Mouse (Mus musculus): ENCODE results near the gene Serf2. TPM values are rescaled to one million over a fixed set of nuclear protein-coding genes. Genes with fewer than 3 reads are reported as not detected.
"Not testable (repeated sequence)": the region's sequence is repeated elsewhere in the genome, so short reads cannot be mapped to it uniquely, and the experiment has no call there.

Serf2 gene
- total RNA-seq, 2 experiments from 2014 or later: 216 to 390 TPM

GRCm38 (mm10) chr2:121446506-121446905 is 2.5 kb upstream of the Serf2 start:
- ATAC-seq (ENCODE audit: poor library complexity, severe bottlenecking): no peak

GRCm38 (mm10) chr2:121447006-121447405 is 2.0 kb upstream of the Serf2 start:
- no peak for ATAC-seq (ENCODE audit: poor library complexity, severe bottlenecking)

- ATAC-seq (ENCODE audit: poor library complexity, severe bottlenecking): no peak
These were observed 859 bp upstream of the Serf2 start for GRCm38 (mm10) chr2:121448136-121448535.

GRCm38 (mm10) chr2:121449545-121450011 is 583 bp downstream of the Serf2 start:
- no peak for ATAC-seq (ENCODE audit: poor library complexity, severe bottlenecking)

- ATAC-seq (ENCODE audit: poor library complexity, severe bottlenecking): peak; percentile 48
These were observed 1.1 kb downstream of the Serf2 start for GRCm38 (mm10) chr2:121450093-121450492.

GRCm38 (mm10) chr2:121452361-121452760 is 3.4 kb downstream of the Serf2 start:
- ATAC-seq (ENCODE audit: poor library complexity, severe bottlenecking): no peak

- no peak for ATAC-seq (ENCODE audit: poor library complexity, severe bottlenecking)
These were observed 4.0 kb downstream of the Serf2 start, which contains the start of gene Hypk for GRCm38 (mm10) chr2:121452990-121453389. Hypk (plus strand) TSS chr2:121453290.

GRCm38 (mm10) chr2:121453917-121454316 is 4.9 kb downstream of the Serf2 start:
- no peak for ATAC-seq (ENCODE audit: poor library complexity, severe bottlenecking)

- no peak for ATAC-seq (ENCODE audit: poor library complexity, severe bottlenecking)
These were observed 6.5 kb downstream of the Serf2 start for GRCm38 (mm10) chr2:121455534-121455933.

- peak; percentile 97 for ATAC-seq (ENCODE audit: poor library complexity, severe bottlenecking)
These were observed 8.0 kb downstream of the Serf2 start, which contains the start of gene Serinc4 for GRCm38 (mm10) chr2:121456692-121457642. Serinc4 (minus strand) TSS chr2:121456781.

- ATAC-seq (ENCODE audit: poor library complexity, severe bottlenecking): no peak
These were observed 11.1 kb downstream of the Serf2 start for GRCm38 (mm10) chr2:121460071-121460470.

GRCm38 (mm10) chr2:121468982-121469381 is 20.0 kb downstream of the Serf2 start:
- ATAC-seq (ENCODE audit: poor library complexity, severe bottlenecking): peak; percentile 41

- ATAC-seq (ENCODE audit: poor library complexity, severe bottlenecking): 0 out of 2 replicates have a peak, but pooled peaks have one; percentile 31
These were observed 23.8 kb downstream of the Serf2 start for GRCm38 (mm10) chr2:121472783-121473182.

- peak; percentile 99 for ATAC-seq (ENCODE audit: poor library complexity, severe bottlenecking)
These were observed 24.5 kb downstream of the Serf2 start, which contains the start of gene Mfap1b for GRCm38 (mm10) chr2:121473301-121474179. Mfap1b (minus strand) TSS chr2:121474067.

GRCm38 (mm10) chr2:121474180-121474535 is 25.2 kb downstream of the Serf2 start:
- ATAC-seq (ENCODE audit: poor library complexity, severe bottlenecking): peak; percentile 31

GRCm38 (mm10) chr2:121475306-121475705 is 26.3 kb downstream of the Serf2 start:
- ATAC-seq (ENCODE audit: poor library complexity, severe bottlenecking): not testable (repeated sequence)

- ATAC-seq (ENCODE audit: poor library complexity, severe bottlenecking): no peak
These were observed 28.7 kb downstream of the Serf2 start for GRCm38 (mm10) chr2:121477491-121478266.

- peak; percentile 86 for ATAC-seq (ENCODE audit: poor library complexity, severe bottlenecking)
These were observed 31.5 kb downstream of the Serf2 start for GRCm38 (mm10) chr2:121480498-121480897.

- not testable (repeated sequence) for ATAC-seq (ENCODE audit: poor library complexity, severe bottlenecking)
These were observed 31.9 kb downstream of the Serf2 start for GRCm38 (mm10) chr2:121480916-121481315.

GRCm38 (mm10) chr2:121483576-121483975 is 34.6 kb downstream of the Serf2 start:
- no peak for ATAC-seq (ENCODE audit: poor library complexity, severe bottlenecking)
